Comparison of ENCODE assay signal across 25 mouse cellular contexts in the genomic region with DNA sequence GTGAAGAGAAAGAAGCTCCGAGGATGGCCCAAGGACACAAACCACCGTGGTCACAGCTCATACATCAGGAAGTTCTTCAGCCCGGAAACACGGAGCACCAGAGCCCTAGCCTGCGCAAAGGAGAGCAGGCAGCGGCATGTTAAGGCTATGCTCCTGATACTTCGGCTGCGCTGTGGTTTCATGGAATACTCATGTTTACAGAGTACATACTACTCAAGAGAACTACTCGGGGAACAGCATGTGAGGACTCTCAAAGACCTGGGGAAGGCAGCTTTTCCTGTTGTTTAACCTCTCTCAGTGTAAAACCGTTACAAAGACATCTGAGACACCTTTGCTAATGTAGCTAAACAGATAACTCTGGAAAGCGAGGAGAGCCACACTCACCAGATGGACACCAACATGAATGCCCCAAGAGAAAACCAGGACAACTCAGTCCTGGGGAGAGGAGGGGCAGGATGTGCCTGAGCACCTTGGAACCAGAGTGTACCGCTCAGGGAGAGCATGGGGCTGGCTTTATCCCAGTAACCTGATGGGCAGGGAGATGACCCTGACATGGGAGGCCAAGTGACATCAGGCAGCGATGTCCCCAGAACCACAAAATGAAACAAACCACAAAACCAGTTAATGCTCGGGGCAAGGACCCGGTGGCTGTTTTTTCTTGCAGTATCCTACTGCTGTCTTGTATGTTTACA. TPM values are rescaled to one million over a fixed set of nuclear protein-coding genes. Genes with fewer than 3 reads are reported as not detected.
DNase-seq lines count a peak whose midpoint lies in the region; ATAC-seq and TF ChIP-seq lines count a peak whose summit lies in the region.
"Had no signal": no experiment of that assay in that cellular context is flagged by ENCODE, and none has a peak within 500 bp of the region (broad histone marks: within the 10 kb centered on the region; RNA-seq: fewer than 3 reads in every experiment).

No protein-coding gene starts in this region.

- H3K4me3 ChIP-seq in gastrocnemius, adult 2 months, result peak overlapping the region; percentile 7; the same call in 1 of the 2 replicates
- H3K4me3 ChIP-seq: erythroblast, embryonic 14.5 days; hindbrain, embryonic 13.5 days; limb, embryonic 13.5 days; liver, embryonic 13.5 days had no signal

- no peak overlapping the region for H3K27ac ChIP-seq in gastrocnemius, adult 2 months
- H3K27ac ChIP-seq: hindbrain, embryonic 13.5 days; kidney, postnatal 0 days; limb, embryonic 13.5 days; liver, embryonic 13.5 days had no signal

- ATAC-seq in cerebellum, adult (ENCODE audit: insufficient number of reproducible peaks, low FRiP score, low TSS enrichment), result peak; percentile 77; the same call in 1 of the 2 replicates
- ATAC-seq: activated CD4-positive, CD25-positive, alpha-beta regulatory T cell, adult 4 months; forebrain, embryonic 16.5 days; intestine, embryonic 16.5 days had no signal

- intact Hi-C loops in gastrocnemius, adult 2 months (cut with DNase I), result no loop called here
- intact Hi-C loops in gastrocnemius, postnatal 36 days (cut with DNase I), result no loop called here

- no peak for TF ChIP-seq CTCF in gastrocnemius, adult 2 months (IDR thresholded peaks at IDR 0.05)

- no peak for DNase-seq in cerebellum, adult 9-10 months
- DNase-seq in gastrocnemius, adult 2 months, result no peak
- no peak for DNase-seq in gastrocnemius, postnatal 36 days
- DNase-seq in 416B (ENCODE audit: low read depth), result peak; percentile 76
- peak; percentile 60 to 63 for DNase-seq in adrenal gland, postnatal 36 days
- DNase-seq: gastrocnemius, postnatal 14 days; heart, adult 18-20 months; heart, postnatal 36 days; kidney, adult 8-10 months; kidney, postnatal 4 days; liver, embryonic 13.5 days; lung, postnatal 14 days; midbrain, embryonic 14.5 days; thymus, adult 2 months; thymus, postnatal 36 days had no signal

RNA-seq across cellular contexts. Expression of a gene that starts 27.8 kb away (rescaled TPM):
- 10 to 100 TPM; 16.3 to 24.3 TPM for total RNA-seq in gastrocnemius, adult 2 months (2021)
- total RNA-seq in gastrocnemius, postnatal 36 days (2021), result 10 to 100 TPM; 18.6 to 18.7 TPM
- 100 to 1,000 TPM; 112 to 153 TPM for total RNA-seq in adrenal gland, postnatal 36 days (2021)

RNA-seq across cellular contexts. Expression of a gene that starts 56.9 kb away (rescaled TPM):
- total RNA-seq in gastrocnemius, adult 2 months (2021), result not detected
- total RNA-seq in gastrocnemius, postnatal 36 days (2021), result not detected
- under 1 TPM in 1 of 2 experiments, not detected in 1; 0.59 TPM for total RNA-seq in adrenal gland, postnatal 36 days (2021)
- total RNA-seq: CH12.LX; gastrocnemius, postnatal 14 days; heart, adult 18-20 months; heart, postnatal 36 days; monocyte, adult 5-6 weeks had no signal

Comparison
In these comparisons a context has a peak if more than half of its experiments do, and no peak if none do; other contexts are left out.
1. DNase-seq: peak in 416B (single experiment) and adrenal gland, postnatal 36 days (2 of 2); none in cerebellum, adult 9-10 months (single experiment), gastrocnemius, adult 2 months (single experiment) and gastrocnemius, postnatal 36 days (0 of 2).
2. RNA of a gene that starts 27.8 kb away (total RNA-seq): 112 to 153 TPM in adrenal gland, postnatal 36 days; 16.3 to 24.3 TPM in gastrocnemius, adult 2 months and 18.6 to 18.7 TPM in gastrocnemius, postnatal 36 days; every median in the first group is over 4 times any median in the second.